Mouse (Mus musculus) left cerebral cortex, postnatal 4 days (tissue): ENCODE data around the gene Tmprss7. TPM values are rescaled to one million over a fixed set of nuclear protein-coding genes. Genes with fewer than 3 reads are reported as not detected.

Experiments used
- DNase-seq: peaks from one replicate; pipeline ENCODE4 v3.0.0-alpha.2; 2022
- intact Hi-C: fragments of 180-260 bp; cut with DNase I; formaldehyde crosslinking; loops from one replicate; pipeline ENCODE4 v1.15.1; 2025
- total RNA-seq, 2 experiments: library from RNA; stranded (reverse); gene quantifications; 2 replicates each; pipeline ENCODE4 v1.2.3; 2021

Gene Tmprss7
- total RNA-seq, 2 experiments from 2014 or later: 3.5 to 3.7 TPM

DNA sequence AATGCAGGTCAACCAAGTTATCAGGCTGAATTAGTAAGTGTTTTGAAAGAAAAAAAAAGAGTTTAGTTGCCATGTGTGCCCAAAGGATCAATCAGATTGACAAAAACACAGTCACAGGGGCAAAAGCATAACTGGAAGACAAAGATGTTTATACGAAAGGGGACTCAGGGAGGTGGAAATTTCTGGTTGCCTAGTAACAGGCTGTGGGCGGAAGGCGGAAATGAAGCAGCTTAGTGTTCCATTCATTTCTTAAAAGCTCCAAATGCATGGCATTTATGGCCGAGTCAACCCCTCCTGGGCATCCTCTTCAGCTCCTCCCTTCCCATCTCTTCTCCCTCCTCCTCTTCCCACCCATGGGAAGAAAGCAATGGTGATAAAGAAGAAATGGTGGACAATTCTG, 3.3 kb downstream of the Tmprss7 start:
- intact Hi-C loops: no loop called here
- no peak for DNase-seq

- peak; percentile 75 for DNase-seq
- intact Hi-C loops: no loop called here
Measured at GRCm38 (mm10) chr16:45686833-45687232, 6.6 kb downstream of the Tmprss7 start.

DNA sequence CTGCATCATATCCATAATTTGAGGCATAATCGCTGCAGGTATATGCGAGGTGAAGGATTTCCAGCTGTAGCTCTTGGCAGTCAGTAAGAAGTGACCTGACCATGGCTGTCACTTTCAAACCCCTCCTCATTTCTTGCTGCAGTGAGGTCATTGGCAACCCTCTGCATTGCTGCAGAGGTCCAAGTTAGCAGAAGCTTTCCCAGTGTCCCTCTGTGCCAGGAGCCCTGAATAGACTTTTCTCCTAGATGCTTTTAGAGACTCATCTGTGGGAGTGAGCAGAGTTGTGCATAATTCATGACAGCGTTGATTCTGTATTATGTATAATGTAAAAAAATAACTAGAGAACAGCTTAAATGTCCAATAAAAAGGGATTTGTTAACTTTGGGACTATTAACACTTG, 8.2 kb downstream of the Tmprss7 start:
- DNase-seq: no peak
- intact Hi-C loops: no loop called here

- intact Hi-C loops: no loop called here
Measured at GRCm38 (mm10) chr16:45684815-45685214, 8.6 kb downstream of the Tmprss7 start.

DNA sequence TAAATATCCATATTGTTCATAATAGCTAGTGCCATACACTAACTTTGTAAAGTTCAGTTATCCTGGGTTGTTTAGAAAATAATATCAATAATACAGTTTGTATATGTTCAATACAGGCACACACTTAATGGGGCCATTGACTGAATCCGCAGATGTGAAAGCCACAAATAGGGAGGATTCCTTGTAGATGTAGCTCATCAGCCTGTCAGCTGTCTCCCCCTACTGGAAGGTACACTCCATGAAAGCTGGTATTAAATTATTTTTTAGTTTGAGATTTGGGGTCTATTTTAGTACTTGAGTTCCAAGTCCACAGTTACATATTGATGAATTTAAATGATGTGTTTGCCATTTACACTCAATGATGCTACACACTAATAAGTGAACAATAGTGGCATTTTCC, 17.0 kb downstream of the Tmprss7 start:
- DNase-seq: no peak
- intact Hi-C loops: no loop called here

More at GRCm38 (mm10) chr16:45684815-45685214, 8.6 kb downstream of the Tmprss7 start:
- peak; percentile 81 for DNase-seq

GRCm38 (mm10) chr16:45670005-45670404, 23.5 kb downstream of the Tmprss7 start:
- DNase-seq: no peak

GRCm38 (mm10) chr16:45668178-45668577, 25.3 kb downstream of the Tmprss7 start:
- DNase-seq: no peak
- intact Hi-C loops: no loop called here

More at GRCm38 (mm10) chr16:45670005-45670404, 23.5 kb downstream of the Tmprss7 start:
- intact Hi-C loops: no loop called here

- intact Hi-C loops: no loop called here
- no peak for DNase-seq
Measured at GRCm38 (mm10) chr16:45666136-45666535, 27.3 kb downstream of the Tmprss7 start.

DNA sequence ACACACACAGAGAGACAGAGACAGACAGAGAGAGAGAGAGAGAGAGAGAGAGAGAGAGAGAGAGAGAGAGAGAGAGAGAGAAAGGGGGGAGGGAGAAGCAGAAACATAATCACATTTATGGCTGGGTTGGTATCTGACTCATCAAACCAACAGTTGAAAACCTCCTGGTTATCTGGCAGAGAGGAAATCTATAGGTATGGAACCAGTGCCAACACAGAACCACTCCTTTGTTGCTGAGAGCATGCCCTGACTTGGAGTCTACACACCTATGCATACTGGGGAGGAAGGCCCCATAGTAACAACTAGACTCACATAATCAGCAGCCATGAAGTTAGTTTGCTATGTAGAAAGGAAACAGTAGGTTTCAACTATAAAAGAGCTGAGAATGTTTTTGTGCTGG, 31.1 kb downstream of the Tmprss7 start:
- no peak for DNase-seq
- intact Hi-C loops: no loop called here

- intact Hi-C loops: no loop called here
- no peak for DNase-seq
Measured at GRCm38 (mm10) chr16:45659596-45659995, 33.9 kb downstream of the Tmprss7 start.

DNA sequence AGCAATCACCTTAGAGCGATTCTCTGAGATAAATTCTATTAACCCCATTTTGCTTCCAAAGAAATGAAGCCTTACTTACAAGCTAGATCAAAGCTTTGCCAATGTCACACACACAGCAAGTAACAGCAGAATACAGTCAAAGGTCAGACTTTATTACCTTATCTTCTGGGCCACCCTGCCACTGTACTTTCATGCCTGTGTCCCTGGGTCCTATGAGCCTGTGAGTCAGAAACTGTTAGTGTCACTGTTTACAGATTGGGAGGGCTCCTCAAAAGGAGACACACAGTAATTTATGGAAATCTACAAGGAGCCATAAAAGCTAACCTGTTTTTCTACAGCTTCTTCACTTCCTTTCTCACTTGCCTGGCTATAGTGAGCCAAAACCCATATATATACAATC, 35.2 kb downstream of the Tmprss7 start:
- DNase-seq: no peak
- intact Hi-C loops: no loop called here

GRCm38 (mm10) chr16:45657574-45658159, 35.8 kb downstream of the Tmprss7 start:
- no peak for DNase-seq
- intact Hi-C loops: no loop called here

DNA sequence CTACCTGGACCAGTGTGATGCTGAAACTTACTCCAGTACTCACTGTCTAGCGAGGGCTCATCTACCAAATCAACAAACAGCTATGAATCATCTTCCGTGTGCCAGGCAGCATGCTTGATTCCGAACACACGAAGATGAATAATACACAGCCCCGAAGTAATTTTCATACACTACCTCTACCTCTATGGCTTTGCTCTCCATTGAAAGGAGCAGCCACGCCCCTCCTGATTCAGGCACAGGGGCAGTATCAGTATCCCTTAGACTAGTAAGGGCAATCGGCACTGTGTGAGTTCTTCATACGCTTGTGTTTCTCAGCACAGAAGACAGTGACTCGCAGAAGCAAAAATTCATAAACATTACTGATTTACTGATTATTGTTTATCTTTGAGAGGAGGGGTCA, 39.0 kb downstream of the Tmprss7 start:
- intact Hi-C loops: no loop called here
- no peak for DNase-seq

DNA sequence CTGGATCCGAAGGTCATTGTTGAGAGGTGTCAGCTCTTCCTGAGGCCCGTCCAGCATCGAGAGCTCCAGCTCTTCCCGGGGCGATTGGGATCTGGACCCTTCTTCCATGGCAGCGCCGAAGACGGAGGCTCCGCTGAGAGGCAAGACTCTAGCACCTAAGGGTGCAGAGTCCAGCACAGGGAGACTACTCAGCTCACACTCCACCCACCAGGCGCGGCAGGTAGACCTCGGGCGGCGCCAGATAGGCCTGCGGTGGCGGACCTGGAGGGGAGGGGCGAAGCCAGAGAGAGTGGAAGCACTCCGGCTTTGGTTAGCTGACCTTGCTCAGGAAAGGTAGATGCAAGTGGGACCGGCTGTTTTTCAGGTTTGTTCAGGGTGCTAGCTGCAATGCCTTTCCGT, 39.5 kb downstream of the Tmprss7 start, which contains the start of gene BC016579:
BC016579 (minus strand) TSS at position 135 of the 399 bp plus-strand sequence.
- intact Hi-C loops: no loop called here
- no peak for DNase-seq

- DNase-seq: no peak
- intact Hi-C loops: no loop called here
Measured at GRCm38 (mm10) chr16:45653009-45653933, 40.2 kb downstream of the Tmprss7 start.

- DNase-seq: no peak
- intact Hi-C loops: no loop called here
Measured at GRCm38 (mm10) chr16:45651497-45651896, 42.0 kb downstream of the Tmprss7 start.

DNA sequence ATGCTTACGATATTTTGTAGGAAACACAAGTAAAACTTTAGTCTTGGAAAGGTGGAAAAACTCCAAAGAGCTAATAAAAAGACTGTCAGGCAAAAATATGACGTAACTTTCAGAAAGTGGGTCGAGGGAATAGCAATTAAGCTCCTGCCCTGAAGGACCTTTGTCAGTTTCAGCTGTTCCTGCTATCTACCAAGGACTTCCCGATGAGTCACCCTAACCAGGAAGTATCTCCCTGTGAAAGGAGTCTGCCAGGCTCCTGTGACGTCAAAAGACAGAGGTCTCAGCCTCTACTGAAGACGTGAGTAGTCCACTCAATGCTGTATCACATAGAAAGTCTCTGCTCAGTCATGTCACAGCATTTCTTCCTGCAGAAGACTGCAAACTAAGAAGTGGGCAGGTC, 49.1 kb downstream of the Tmprss7 start:
- intact Hi-C loops: no loop called here
- no peak for DNase-seq

GRCm38 (mm10) chr16:45643944-45644343, 49.5 kb downstream of the Tmprss7 start:
- no peak for DNase-seq
- intact Hi-C loops: no loop called here

- intact Hi-C loops: no loop called here
- DNase-seq: no peak
Measured at GRCm38 (mm10) chr16:45641301-45641700, 52.2 kb downstream of the Tmprss7 start.

DNA sequence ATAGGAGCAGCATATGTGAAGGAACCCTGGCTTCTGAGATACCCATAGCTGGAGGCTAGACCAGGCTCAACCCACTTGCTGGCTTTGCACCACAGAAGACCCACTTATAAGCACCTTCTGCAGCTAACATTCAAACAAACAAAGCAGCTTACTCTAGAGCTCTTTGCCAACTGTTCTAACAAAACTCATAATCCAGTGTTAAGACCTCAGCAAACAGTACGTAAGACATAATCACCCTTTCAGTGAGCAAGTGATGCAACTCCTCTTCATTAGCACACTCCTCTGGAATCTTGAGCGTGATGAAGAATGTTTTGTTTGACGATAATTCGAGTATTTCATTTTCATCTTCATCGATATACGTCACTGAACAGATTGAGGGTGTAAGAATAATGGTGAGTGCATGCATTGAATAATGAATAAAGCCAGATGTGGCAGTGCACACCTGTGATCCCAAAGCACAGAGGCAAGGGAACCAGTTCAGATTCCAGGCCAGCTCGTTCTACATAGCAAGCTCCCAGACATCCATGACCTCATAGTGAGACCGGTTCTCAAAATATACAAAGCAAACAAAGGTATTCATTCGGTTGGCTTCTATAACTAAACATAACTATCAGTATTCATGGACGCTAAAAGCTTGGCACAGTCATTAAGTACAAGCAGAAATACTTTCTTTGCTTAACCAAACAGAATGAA, 53.2 kb downstream of the Tmprss7 start:
- DNase-seq: no peak
- intact Hi-C loops: no loop called here

DNA sequence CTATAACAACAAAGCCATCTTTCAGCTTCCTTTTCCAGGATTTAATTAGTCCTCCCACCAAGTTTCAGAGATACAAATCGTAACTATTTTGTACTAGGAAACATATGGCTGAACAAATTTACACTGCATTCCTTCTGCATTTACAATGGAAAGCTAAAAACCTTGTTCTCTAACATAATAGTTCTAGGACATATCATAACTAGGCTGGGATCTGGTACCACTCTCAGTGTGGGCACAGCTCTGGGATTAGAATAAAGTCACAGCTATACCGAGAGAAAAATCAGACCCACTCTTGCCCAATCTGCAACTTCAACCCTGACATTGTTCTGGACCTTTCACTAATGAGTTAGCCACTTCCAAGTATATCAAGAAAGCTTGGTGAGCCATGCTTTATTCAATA, 57.6 kb downstream of the Tmprss7 start:
- intact Hi-C loops: no loop called here
- no peak for DNase-seq
